8 mouse cellular contexts compared by ENCODE assay signal in the genomic region with DNA sequence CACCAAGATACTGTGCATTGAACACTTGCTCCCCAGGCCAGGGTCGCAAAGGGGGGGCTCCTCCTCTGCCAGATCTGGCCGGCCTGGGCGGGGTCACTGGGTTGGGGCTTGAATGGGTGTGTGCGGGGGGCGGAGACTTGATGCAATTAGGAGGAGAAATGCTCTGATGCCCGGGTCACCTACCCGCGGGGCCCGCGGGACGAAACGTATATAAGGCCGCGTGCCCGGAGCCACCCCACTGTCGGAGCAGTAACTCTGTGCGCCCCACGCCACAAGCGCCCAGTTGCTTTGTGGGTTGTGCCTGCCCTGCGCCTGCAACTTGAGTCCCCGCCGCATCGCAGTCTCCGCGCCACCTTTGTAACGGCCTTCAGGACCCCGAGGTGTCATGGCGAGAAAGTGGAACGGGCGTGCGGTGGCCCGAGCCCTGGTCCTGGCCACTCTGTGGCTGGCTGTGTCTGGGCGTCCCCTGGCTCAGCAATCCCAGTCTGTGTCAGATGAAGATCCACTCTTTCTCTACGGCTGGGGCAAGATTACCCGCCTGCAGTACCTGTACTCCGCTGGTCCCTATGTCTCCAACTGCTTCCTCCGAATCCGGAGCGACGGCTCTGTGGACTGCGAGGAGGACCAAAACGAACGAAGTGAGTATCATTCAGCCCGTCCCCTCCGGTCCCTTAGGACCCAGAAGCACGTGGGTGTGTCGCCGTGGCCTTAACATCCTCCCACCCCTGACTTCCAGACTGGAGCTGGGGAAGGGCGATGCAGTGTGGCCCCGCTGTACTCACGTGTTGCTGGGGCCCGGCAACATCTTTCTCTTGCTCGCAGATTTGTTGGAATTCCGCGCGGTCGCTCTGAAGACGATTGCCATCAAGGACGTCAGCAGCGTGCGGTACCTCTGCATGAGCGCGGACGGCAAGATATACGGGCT. TPM values are rescaled to one million over a fixed set of nuclear protein-coding genes. Genes with fewer than 3 reads are reported as not detected.
DNase-seq lines count a peak whose midpoint lies in the region; ATAC-seq and TF ChIP-seq lines count a peak whose summit lies in the region.

Gene Fgf15, plus strand, starts transcription at position 238 of the 925 bp plus-strand sequence.

- no peak for DNase-seq in heart, embryonic 10.5 days (ENCODE audit: low spot score)
- DNase-seq in heart, adult 9 months (ENCODE audit: low spot score in 2 of 2): no peak
- DNase-seq in ES-E14 (ENCODE audit: low read depth, low spot score): no peak
- peak; percentile 83 for DNase-seq in forebrain, embryonic 11.5 days (ENCODE audit: low spot score)
- DNase-seq in limb, embryonic 10.5 days (ENCODE audit: low spot score): peak; percentile 63
- no peak for DNase-seq in urinary bladder, postnatal 14 days (ENCODE audit: low spot score)

- H3K27ac ChIP-seq in heart, embryonic 10.5 days: peak within 1 kb of the TSS; percentile 65
- no peak within 1 kb of the TSS for H3K27ac ChIP-seq in ES-E14 (ENCODE audit: insufficient read depth, low read depth, low read length, poor library complexity, severe bottlenecking)
- H3K27ac ChIP-seq in forebrain, embryonic 11.5 days (ENCODE audit: low read depth, low read length): peak within 1 kb of the TSS; percentile 88
- 0 out of 2 replicates have a peak within 1 kb of the TSS, but pooled peaks have one; percentile 34 for H3K27ac ChIP-seq in limb, embryonic 10.5 days
- H3K27ac ChIP-seq in neural tube, embryonic 12.5 days: no peak within 1 kb of the TSS; the same call in 1 of the 2 replicates

- peak within 1 kb of the TSS; percentile 82 for H3K4me2 ChIP-seq in forebrain, embryonic 11.5 days (ENCODE audit: low read depth, low read length, severe bottlenecking)
- H3K4me2 ChIP-seq in neural tube, embryonic 12.5 days (replicated peaks): peak within 1 kb of the TSS; percentile 81

- peak within 1 kb of the TSS; percentile 64 for H3K4me3 ChIP-seq in heart, embryonic 10.5 days
- peak within 1 kb of the TSS; percentile 75 to 83 for H3K4me3 ChIP-seq in ES-E14 (ENCODE audit: insufficient read depth in 1 of 2, low read depth in 1 of 2, low read length in 2 of 2, poor library complexity in 1 of 2, severe bottlenecking in 1 of 2)
- H3K4me3 ChIP-seq in forebrain, embryonic 11.5 days (ENCODE audit: low read depth, low read length): peak within 1 kb of the TSS; percentile 49
- H3K4me3 ChIP-seq in limb, embryonic 10.5 days: peak within 1 kb of the TSS; percentile 56
- peak within 1 kb of the TSS; percentile 49 for H3K4me3 ChIP-seq in neural tube, embryonic 12.5 days

- no peaks in the 10 kb centered on the region for H3K9me3 ChIP-seq in heart, embryonic 10.5 days
- no peaks in the 10 kb centered on the region for H3K9me3 ChIP-seq in ES-E14 (ENCODE audit: control insufficient read depth, insufficient read depth, low read depth, low read length)
- no peaks in the 10 kb centered on the region for H3K9me3 ChIP-seq in forebrain, embryonic 11.5 days (ENCODE audit: control insufficient read depth, low read length)
- no peaks in the 10 kb centered on the region for H3K9me3 ChIP-seq in limb, embryonic 10.5 days (replicated peaks)
- no peaks in the 10 kb centered on the region for H3K9me3 ChIP-seq in neural tube, embryonic 12.5 days

- H3K9ac ChIP-seq in ES-E14 (ENCODE audit: insufficient read depth, low read depth, low read length, poor library complexity, severe bottlenecking): peak within 1 kb of the TSS; percentile 62
- peak within 1 kb of the TSS; percentile 73 for H3K9ac ChIP-seq in forebrain, embryonic 11.5 days (ENCODE audit: low read length)
- peak within 1 kb of the TSS; percentile 59 for H3K9ac ChIP-seq in neural tube, embryonic 12.5 days

- ATAC-seq in forebrain, embryonic 11.5 days (replicated peaks; ENCODE audit: low FRiP score): peak; percentile 50
- peak; percentile 14 for ATAC-seq in neural tube, embryonic 12.5 days (ENCODE audit: low FRiP score, low read depth)
- no peak for ATAC-seq in inflammation-experienced regulatory T-cells, adult 6 months

- H3K27me3 ChIP-seq in heart, embryonic 10.5 days (ENCODE audit: insufficient read depth, poor library complexity, severe bottlenecking): peaks cover 86% of the 10 kb centered on the region
- peaks cover 21% of the 10 kb centered on the region for H3K27me3 ChIP-seq in forebrain, embryonic 11.5 days (ENCODE audit: control insufficient read depth, insufficient read depth, low read length)
- peaks cover 89% of the 10 kb centered on the region for H3K27me3 ChIP-seq in limb, embryonic 10.5 days (ENCODE audit: low read depth, poor library complexity, severe bottlenecking)
- peaks cover 32% of the 10 kb centered on the region for H3K27me3 ChIP-seq in neural tube, embryonic 12.5 days (replicated peaks)

- under 1% methylated on average over 65 of the region's 65 CpGs for WGBS in heart, embryonic 10.5 days
- under 1% methylated on average over 65 of the region's 65 CpGs for WGBS in forebrain, embryonic 11.5 days
- WGBS in limb, embryonic 10.5 days: 1% methylated on average over 65 of the region's 65 CpGs
- WGBS in neural tube, embryonic 12.5 days: under 1% methylated on average over 65 of the region's 65 CpGs

- no peaks in the 10 kb centered on the region for H3K36me3 ChIP-seq in heart, embryonic 10.5 days
- H3K36me3 ChIP-seq in ES-E14 (ENCODE audit: control insufficient read depth, insufficient read depth, low read length, poor library complexity, severe bottlenecking): peaks cover 6% of the 10 kb centered on the region; the same call in 1 of the 2 replicates
- H3K36me3 ChIP-seq in forebrain, embryonic 11.5 days (ENCODE audit: control insufficient read depth, insufficient read depth, low read length): no peaks in the 10 kb centered on the region; the same call in 1 of the 2 replicates
- no peaks in the 10 kb centered on the region for H3K36me3 ChIP-seq in limb, embryonic 10.5 days
- no peaks in the 10 kb centered on the region for H3K36me3 ChIP-seq in neural tube, embryonic 12.5 days

- in situ Hi-C loops in ES-E14 (cut with MboI; ENCODE audit: low sequenced_read_pairs in 2 of 2, unreplicated experiment in 2 of 2): loop anchor here in 1 of 2 experiments (5.0 kb wide), 2 partner anchors 104 to 314 kb away; partner anchors contain the start of gene Fadd

- H3K4me1 ChIP-seq in heart, embryonic 10.5 days: peaks cover 24% of the 10 kb centered on the region
- H3K4me1 ChIP-seq in ES-E14 (ENCODE audit: control insufficient read depth in 2 of 2, insufficient read depth in 2 of 2, low read length in 2 of 2, poor library complexity in 1 of 2): peaks cover 6 to 14% of the 10 kb centered on the region in 2 experiments; a peak in 3 of 4 replicates
- H3K4me1 ChIP-seq in forebrain, embryonic 11.5 days (replicated peaks; ENCODE audit: control insufficient read depth, insufficient read depth, low read length): peaks cover 18% of the 10 kb centered on the region; the same call in 1 of the 2 replicates
- peaks cover 27% of the 10 kb centered on the region for H3K4me1 ChIP-seq in limb, embryonic 10.5 days
- peaks cover 41% of the 10 kb centered on the region for H3K4me1 ChIP-seq in neural tube, embryonic 12.5 days

TF ChIP-seq in ES-E14, 5 proteins besides CTCF, POLR2A, EP300 and RAD21:
- no peak for TF ChIP-seq HCFC1 (IDR thresholded peaks at IDR 0.05; ENCODE audit: borderline replicate concordance, insufficient read depth, low read length)
- no peak for TF ChIP-seq ZC3H11A (IDR thresholded peaks at IDR 0.05; ENCODE audit: borderline replicate concordance, low read depth, low read length)
- no peak for TF ChIP-seq MAFK (IDR thresholded peaks at IDR 0.05; ENCODE audit: insufficient read depth, low read depth, low read length)
- no peak for TF ChIP-seq CHD2 (IDR thresholded peaks at IDR 0.05; ENCODE audit: low read depth, low read length)
- no peak for TF ChIP-seq ZNF384 (IDR thresholded peaks at IDR 0.05; ENCODE audit: low read depth, low read length)

RNA-seq across cellular contexts. Expression of gene Fgf15, which starts in this region (rescaled TPM):
- 0.41 and 1.5 TPM in 2 replicates for polyA plus RNA-seq in heart, embryonic 10.5 days (2016; fragmentation: Nextera tagmentation; extraction: Ambion mirVana)
- 10.8 and 43.2 TPM in 2 replicates for total RNA-seq in ES-E14 (2012; rRNA removed)
- 92.1 and 92.3 TPM in 2 replicates for polyA plus RNA-seq in forebrain, embryonic 11.5 days (2014; fragmentation: Nextera tagmentation; extraction: Ambion mirVana)
- polyA plus RNA-seq in limb, embryonic 10.5 days (2016; fragmentation: Nextera tagmentation; extraction: Ambion mirVana): 0.35 and 0.70 TPM in 2 replicates
- polyA plus RNA-seq in neural tube, embryonic 12.5 days (2016; fragmentation: Nextera tagmentation; extraction: Ambion mirVana): 48.1 and 59.1 TPM in 2 replicates
- polyA plus RNA-seq in inflammation-experienced regulatory T-cells, adult 6 months (2017; shearing (Covaris generic)): not detected

Comparison
In these comparisons a context has a peak if more than half of its experiments do, and no peak if none do; other contexts are left out.
1. RNA of gene Fgf15 (polyA plus RNA-seq): 92.1 to 92.3 TPM in forebrain, embryonic 11.5 days and 48.1 to 59.1 TPM in neural tube, embryonic 12.5 days; 0.41 to 1.5 TPM in heart, embryonic 10.5 days, 0.35 to 0.70 TPM in limb, embryonic 10.5 days and not detected in inflammation-experienced regulatory T-cells, adult 6 months; every median in the first group is over 10 times any median in the second.
2. Peak in DNase-seq, H3K4me3 ChIP-seq and H3K27ac ChIP-seq in limb, embryonic 10.5 days; RNA of the gene not detected or under 1 TPM.
3. H3K27ac ChIP-seq: peak in heart, embryonic 10.5 days (single experiment) and forebrain, embryonic 11.5 days (single experiment); none in ES-E14 (single experiment) and neural tube, embryonic 12.5 days (single experiment).
4. Peak in every context shown above with its lines, with median percentiles within 50 percentile points of each other: H3K4me3 ChIP-seq and H3K9ac ChIP-seq.